Mouse (Mus musculus) embryonic fibroblast, embryonic 13.5 days (primary cell): ENCODE measurements around the gene H2-M10.6. TPM values are rescaled to one million over a fixed set of nuclear protein-coding genes. Genes with fewer than 3 reads are reported as not detected.
A peak's percentile ranks its signal among the peaks of the same experiment; 100 is the strongest.
"Not testable (repeated sequence)": the region's sequence is repeated elsewhere in the genome, so short reads cannot be mapped to it uniquely, and the experiment has no call there.

ENCODE experiments used
- H3K27ac ChIP-seq: 2 replicates; pipeline ENCODE4 v1.5.1; 2012; ENCODE audit warnings: low read length, control low read depth, inconsistent platforms; ENCODE audit not compliant: insufficient read depth
- H3K4me1 ChIP-seq: 2 replicates; pipeline ENCODE4 v1.6.1; 2011; ENCODE audit warnings: low read length; ENCODE audit not compliant: control insufficient read depth, insufficient read depth
- H3K4me3 ChIP-seq: 2 replicates; pipeline ENCODE4 v1.5.1; 2011; ENCODE audit warnings: mild to moderate bottlenecking, control low read depth, low read length; ENCODE audit not compliant: insufficient read depth
- CTCF ChIP-seq: IDR thresholded peaks from 2 replicates; pipeline ENCODE4 v1.5.1; 2011; ENCODE audit warnings: mild to moderate bottlenecking, control low read depth, low read length, moderate library complexity, borderline replicate concordance; ENCODE audit not compliant: insufficient read depth
- POLR2A ChIP-seq: IDR thresholded peaks from 2 replicates; pipeline ENCODE4 v1.6.1; 2011; ENCODE audit warnings: low read depth, mild to moderate bottlenecking, control low read depth, low read length, moderate library complexity
- polyA plus RNA-seq: library from polyadenylated mRNA; stranded (reverse); fragments of >200 nt; gene quantifications from 2 replicates; pipeline ENCODE4 v1.2.4, GENCODE M21; 2011; ENCODE audit warnings: low read depth; ENCODE audit not compliant: missing spikeins, insufficient read length

The H2-M10.6 gene
- not detected in 2 replicates for polyA plus RNA-seq

GRCm38 (mm10) chr17:36811871-36812270 lies at the start of gene H2-M10.6:
Gene H2-M10.6 (plus strand): TSS chr17:36812171.
- Histone ChIP-seq H3K4me3 (no peak within 1 kb of the TSS), H3K27ac (no peak within 1 kb of the TSS), H3K4me1 (no peaks in the 10 kb centered on the region)
- TF ChIP-seq CTCF, result no peak
- TF ChIP-seq POLR2A, result no peak

GRCm38 (mm10) chr17:36763816-36764215 lies 48.2 kb upstream of the H2-M10.6 start:
- Histone ChIP-seq H3K4me1 (no peaks in the 10 kb centered on the region), H3K27ac (no peak overlapping the region), H3K4me3 (no peak overlapping the region)
- no peak for TF ChIP-seq POLR2A
- TF ChIP-seq CTCF, result no peak

GRCm38 (mm10) chr17:36764244-36764643 lies 47.7 kb upstream of the H2-M10.6 start:
- H3K4me3 ChIP-seq, H3K4me1 ChIP-seq, H3K27ac ChIP-seq: not testable (repeated sequence)

- H3K27ac ChIP-seq, H3K4me3 ChIP-seq, H3K4me1 ChIP-seq: not testable (repeated sequence)
These were observed 46.6 kb upstream of the H2-M10.6 start for GRCm38 (mm10) chr17:36765403-36765802.

- H3K4me3 ChIP-seq, H3K27ac ChIP-seq, H3K4me1 ChIP-seq: not testable (repeated sequence)
These were observed 39.4 kb upstream of the H2-M10.6 start, which contains the start of gene H2-M10.5 for GRCm38 (mm10) chr17:36772610-36773009. Gene H2-M10.5 (plus strand): TSS chr17:36772910.

GRCm38 (mm10) chr17:36781533-36781932 lies 30.4 kb upstream of the H2-M10.6 start:
- TF ChIP-seq POLR2A (no peak), CTCF (no peak)
- Histone ChIP-seq H3K4me3 (no peak overlapping the region), H3K4me1 (no peaks in the 10 kb centered on the region), H3K27ac (no peak overlapping the region)

GRCm38 (mm10) chr17:36786483-36786886 lies 25.5 kb upstream of the H2-M10.6 start:
- not testable (repeated sequence) for H3K4me1 ChIP-seq, H3K4me3 ChIP-seq, H3K27ac ChIP-seq

- Histone ChIP-seq H3K4me1 (no peaks in the 10 kb centered on the region), H3K4me3 (no peak overlapping the region), H3K27ac (no peak overlapping the region)
- TF ChIP-seq POLR2A (no peak), CTCF (no peak)
These were observed 23.6 kb upstream of the H2-M10.6 start for GRCm38 (mm10) chr17:36788351-36788750.

- H3K4me1 ChIP-seq, H3K4me3 ChIP-seq, H3K27ac ChIP-seq: not testable (repeated sequence)
These were observed 23.2 kb upstream of the H2-M10.6 start for GRCm38 (mm10) chr17:36788801-36789200.

- Histone ChIP-seq H3K27ac (no peak overlapping the region), H3K4me3 (no peak overlapping the region), H3K4me1 (no peaks in the 10 kb centered on the region)
- TF ChIP-seq CTCF (no peak), POLR2A (no peak)
These were observed 12.5 kb upstream of the H2-M10.6 start for GRCm38 (mm10) chr17:36799493-36799892.

GRCm38 (mm10) chr17:36799921-36800462 lies 12.0 kb upstream of the H2-M10.6 start:
- H3K4me3 ChIP-seq, H3K27ac ChIP-seq, H3K4me1 ChIP-seq: not testable (repeated sequence)

- Histone ChIP-seq H3K27ac (no peak overlapping the region), H3K4me1 (no peaks in the 10 kb centered on the region; the same call in 1 of the 2 replicates), H3K4me3 (no peak overlapping the region)
- TF ChIP-seq CTCF (peak; percentile 78; the same call in 1 of the 2 replicates), POLR2A (no peak)
These were observed 12.0 kb downstream of the H2-M10.6 start for GRCm38 (mm10) chr17:36824005-36824404.
